Comparison of ENCODE assay signal across 8 mouse cellular contexts in the genomic region with DNA sequence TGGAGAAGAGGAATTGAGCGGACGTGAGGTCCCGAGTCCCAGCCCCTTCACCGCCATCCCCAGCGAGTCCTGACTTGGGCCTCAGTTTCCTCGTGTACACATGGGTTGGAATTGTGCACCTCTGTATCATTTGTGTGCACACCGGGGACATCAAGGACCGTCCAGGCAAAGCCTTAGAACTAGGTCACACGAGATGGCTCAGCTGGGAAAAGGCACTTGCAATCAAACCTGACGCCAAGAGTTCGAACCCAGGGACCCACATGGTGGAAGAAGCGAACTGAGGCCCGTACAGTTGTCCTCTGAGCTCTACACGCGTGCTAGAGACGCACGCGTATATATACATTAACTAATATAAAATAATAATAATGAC. TPM values are rescaled to one million over a fixed set of nuclear protein-coding genes. Genes with fewer than 3 reads are reported as not detected.
DNase-seq lines count a peak whose midpoint lies in the region; ATAC-seq lines count a peak whose summit lies in the region.

No protein-coding gene starts in this region.

- ATAC-seq in lung, embryonic 16.5 days (ENCODE audit: low read depth), result no peak
- ATAC-seq in embryonic facial prominence, embryonic 15.5 days (ENCODE audit: insufficient number of reproducible peaks, low FRiP score, low TSS enrichment, low read depth), result no peak
- ATAC-seq in granulocyte monocyte progenitor cell, adult 5-6 weeks (replicated peaks; ENCODE audit: poor library complexity, severe bottlenecking), result no peak

- no peak for DNase-seq in lung, postnatal 10 days
- no peak for DNase-seq in limb, embryonic 10.5 days (ENCODE audit: low spot score)
- DNase-seq in retina, postnatal 1 day, result peak; percentile 35
- no peak for DNase-seq in gastrocnemius, adult 8-10 months (ENCODE audit: low spot score in 2 of 2)
- DNase-seq in adrenal gland, postnatal 10 days, result no peak

- no peaks in the 10 kb centered on the region for H3K27me3 ChIP-seq in lung, embryonic 16.5 days (ENCODE audit: control insufficient read depth, insufficient read depth, low read depth, low read length)
- no peaks in the 10 kb centered on the region for H3K27me3 ChIP-seq in embryonic facial prominence, embryonic 15.5 days
- H3K27me3 ChIP-seq in limb, embryonic 10.5 days (ENCODE audit: low read depth, poor library complexity, severe bottlenecking), result no peaks in the 10 kb centered on the region

- peak overlapping the region; percentile 95 for H3K4me2 ChIP-seq in lung, embryonic 16.5 days (ENCODE audit: low read depth, low read length)
- H3K4me2 ChIP-seq in embryonic facial prominence, embryonic 15.5 days (replicated peaks), result peak overlapping the region; percentile 98

- H3K9me3 ChIP-seq in lung, embryonic 16.5 days (ENCODE audit: control insufficient read depth, low read length), result no peaks in the 10 kb centered on the region
- no peaks in the 10 kb centered on the region for H3K9me3 ChIP-seq in embryonic facial prominence, embryonic 15.5 days (replicated peaks)
- H3K9me3 ChIP-seq in limb, embryonic 10.5 days (replicated peaks), result no peaks in the 10 kb centered on the region

- H3K4me3 ChIP-seq in lung, embryonic 16.5 days (ENCODE audit: low read length), result peak overlapping the region; percentile 67
- H3K4me3 ChIP-seq in embryonic facial prominence, embryonic 15.5 days (replicated peaks), result peak overlapping the region; percentile 88
- peak overlapping the region; percentile 76 for H3K4me3 ChIP-seq in limb, embryonic 10.5 days

- WGBS in lung, embryonic 16.5 days, result 4% methylated on average over 18 of the region's 18 CpGs
- 4% methylated on average over 18 of the region's 18 CpGs for WGBS in embryonic facial prominence, embryonic 15.5 days
- 3% methylated on average over 18 of the region's 18 CpGs for WGBS in limb, embryonic 10.5 days

- H3K4me1 ChIP-seq in lung, embryonic 16.5 days (replicated peaks; ENCODE audit: control insufficient read depth, insufficient read depth, low read length), result peaks cover 10% of the 10 kb centered on the region
- H3K4me1 ChIP-seq in embryonic facial prominence, embryonic 15.5 days, result peaks cover 22% of the 10 kb centered on the region
- H3K4me1 ChIP-seq in limb, embryonic 10.5 days, result peaks cover 24% of the 10 kb centered on the region

- peak overlapping the region; percentile 76 for H3K9ac ChIP-seq in lung, embryonic 16.5 days (ENCODE audit: low read length)
- peak overlapping the region; percentile 48 for H3K9ac ChIP-seq in embryonic facial prominence, embryonic 15.5 days

- H3K36me3 ChIP-seq in lung, embryonic 16.5 days (ENCODE audit: control insufficient read depth, insufficient read depth, low read length), result no peaks in the 10 kb centered on the region
- no peaks in the 10 kb centered on the region for H3K36me3 ChIP-seq in embryonic facial prominence, embryonic 15.5 days
- peaks cover 8% of the 10 kb centered on the region; the same call in 1 of the 2 replicates for H3K36me3 ChIP-seq in limb, embryonic 10.5 days

- peak overlapping the region; percentile 80; the same call in 1 of the 2 replicates for H3K27ac ChIP-seq in lung, embryonic 16.5 days (ENCODE audit: low read length)
- peak overlapping the region; percentile 85; the same call in 1 of the 2 replicates for H3K27ac ChIP-seq in embryonic facial prominence, embryonic 15.5 days (replicated peaks)
- H3K27ac ChIP-seq in limb, embryonic 10.5 days, result peak overlapping the region; percentile 92

RNA-seq across cellular contexts. Expression of gene Bloc1s3, which starts 0.6 kb away (rescaled TPM):
- polyA plus RNA-seq in lung, embryonic 16.5 days (2015; fragmentation: Nextera tagmentation; extraction: Ambion mirVana), result 1.4 TPM in 2 replicates
- 2.4 and 2.8 TPM in 2 replicates for polyA plus RNA-seq in embryonic facial prominence, embryonic 15.5 days (2015; fragmentation: Nextera tagmentation; extraction: Ambion mirVana)
- 2.3 and 2.4 TPM in 2 replicates for polyA plus RNA-seq in limb, embryonic 10.5 days (2016; fragmentation: Nextera tagmentation; extraction: Ambion mirVana)
- total RNA-seq in granulocyte monocyte progenitor cell, adult 5-6 weeks (2014; fragmentation: Nextera tagmentation), result 3.1 and 4.5 TPM in 2 replicates
- total RNA-seq in granulocyte monocyte progenitor cell, adult 5-6 weeks (2017), result 0.60 and 1.0 TPM in 2 replicates
- 1 to 10 TPM; 2.1 to 2.7 (median 2.3) TPM for total RNA-seq in gastrocnemius, adult 8-10 months (2022)
- 1 to 10 TPM; 5.2 to 5.4 TPM for total RNA-seq in adrenal gland, postnatal 10 days (2021)

RNA-seq across cellular contexts. Expression of gene Trappc6a, which starts 0.6 kb away (rescaled TPM):
- polyA plus RNA-seq in lung, embryonic 16.5 days (2015; fragmentation: Nextera tagmentation; extraction: Ambion mirVana), result 104 and 111 TPM in 2 replicates
- polyA plus RNA-seq in embryonic facial prominence, embryonic 15.5 days (2015; fragmentation: Nextera tagmentation; extraction: Ambion mirVana), result 89.5 and 101 TPM in 2 replicates
- 74.0 and 90.5 TPM in 2 replicates for polyA plus RNA-seq in limb, embryonic 10.5 days (2016; fragmentation: Nextera tagmentation; extraction: Ambion mirVana)
- 75.3 and 83.4 TPM in 2 replicates for total RNA-seq in granulocyte monocyte progenitor cell, adult 5-6 weeks (2014; fragmentation: Nextera tagmentation)
- total RNA-seq in granulocyte monocyte progenitor cell, adult 5-6 weeks (2017), result 28.2 and 30.6 TPM in 2 replicates
- 10 to 100 TPM in 1 of 4 experiments, 1 to 10 TPM in 3; 7.6 to 10.2 (median 8.8) TPM for total RNA-seq in gastrocnemius, adult 8-10 months (2022)
- total RNA-seq in adrenal gland, postnatal 10 days (2021), result 10 to 100 TPM; 76.6 to 80.9 TPM

RNA-seq across cellular contexts. Expression of gene Nkpd1, which starts 10.0 kb away (rescaled TPM):
- 0.16 TPM in 1 of 2 replicates, not detected in the other for polyA plus RNA-seq in lung, embryonic 16.5 days (2015; fragmentation: Nextera tagmentation; extraction: Ambion mirVana)
- 3.1 and 3.3 TPM in 2 replicates for polyA plus RNA-seq in embryonic facial prominence, embryonic 15.5 days (2015; fragmentation: Nextera tagmentation; extraction: Ambion mirVana)
- 0.10 and 0.11 TPM in 2 replicates for polyA plus RNA-seq in limb, embryonic 10.5 days (2016; fragmentation: Nextera tagmentation; extraction: Ambion mirVana)
- total RNA-seq in granulocyte monocyte progenitor cell, adult 5-6 weeks (2014; fragmentation: Nextera tagmentation), result not detected in 2 replicates
- total RNA-seq in granulocyte monocyte progenitor cell, adult 5-6 weeks (2017), result not detected in 2 replicates
- total RNA-seq in gastrocnemius, adult 8-10 months (2022), result not detected
- total RNA-seq in adrenal gland, postnatal 10 days (2021), result under 1 TPM; 0.18 to 0.21 TPM

RNA-seq across cellular contexts. Expression of gene Exoc3l2, which starts 44.5 kb away (rescaled TPM):
- 0.72 and 1.1 TPM in 2 replicates for polyA plus RNA-seq in lung, embryonic 16.5 days (2015; fragmentation: Nextera tagmentation; extraction: Ambion mirVana)
- 1.2 and 1.4 TPM in 2 replicates for polyA plus RNA-seq in embryonic facial prominence, embryonic 15.5 days (2015; fragmentation: Nextera tagmentation; extraction: Ambion mirVana)
- polyA plus RNA-seq in limb, embryonic 10.5 days (2016; fragmentation: Nextera tagmentation; extraction: Ambion mirVana), result 1.2 and 1.7 TPM in 2 replicates
- total RNA-seq in granulocyte monocyte progenitor cell, adult 5-6 weeks (2014; fragmentation: Nextera tagmentation), result 1.0 and 2.5 TPM in 2 replicates
- 0.95 TPM in 1 of 2 replicates, not detected in the other for total RNA-seq in granulocyte monocyte progenitor cell, adult 5-6 weeks (2017)
- total RNA-seq in gastrocnemius, adult 8-10 months (2022), result under 1 TPM; 0.27 to 0.80 (median 0.35) TPM
- 10 to 100 TPM; 17.4 to 17.9 TPM for total RNA-seq in adrenal gland, postnatal 10 days (2021)

RNA-seq across cellular contexts. Expression of gene Mark4, which starts 49.0 kb away (rescaled TPM):
- polyA plus RNA-seq in lung, embryonic 16.5 days (2015; fragmentation: Nextera tagmentation; extraction: Ambion mirVana), result 5.2 TPM in 2 replicates
- 11.8 and 14.4 TPM in 2 replicates for polyA plus RNA-seq in embryonic facial prominence, embryonic 15.5 days (2015; fragmentation: Nextera tagmentation; extraction: Ambion mirVana)
- 7.6 and 8.0 TPM in 2 replicates for polyA plus RNA-seq in limb, embryonic 10.5 days (2016; fragmentation: Nextera tagmentation; extraction: Ambion mirVana)
- total RNA-seq in granulocyte monocyte progenitor cell, adult 5-6 weeks (2014; fragmentation: Nextera tagmentation), result 9.1 and 10.8 TPM in 2 replicates
- 2.5 and 3.8 TPM in 2 replicates for total RNA-seq in granulocyte monocyte progenitor cell, adult 5-6 weeks (2017)
- 10 to 100 TPM; 18.0 to 20.0 (median 19.8) TPM for total RNA-seq in gastrocnemius, adult 8-10 months (2022)
- 10 to 100 TPM; 35.0 to 37.1 TPM for total RNA-seq in adrenal gland, postnatal 10 days (2021)
